ENCODE assay signal across 14 mouse cellular contexts in the genomic region with DNA sequence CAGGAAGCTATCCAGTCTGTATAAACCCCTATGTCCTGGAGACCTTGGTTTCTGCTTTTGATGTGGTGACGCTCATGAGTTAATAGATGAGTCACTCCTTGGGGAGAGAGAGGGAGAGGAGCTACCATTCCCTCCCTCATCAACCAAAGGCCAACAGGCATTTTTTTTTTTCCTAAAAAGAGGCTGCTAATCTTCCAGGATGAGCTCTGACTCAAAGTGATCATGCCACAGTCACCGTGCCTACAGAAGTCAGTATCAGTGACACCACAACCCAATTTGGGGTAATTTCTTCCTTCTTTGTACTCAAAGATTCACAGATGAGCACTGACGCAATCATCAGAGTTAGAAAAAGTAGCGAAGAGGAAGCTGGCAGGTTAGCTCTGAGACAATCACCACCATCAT. TPM values are rescaled to one million over a fixed set of nuclear protein-coding genes. Genes with fewer than 3 reads are reported as not detected.
DNase-seq lines count a peak whose midpoint lies in the region; ATAC-seq lines count a peak whose summit lies in the region.
"Had no signal": no experiment of that assay in that cellular context is flagged by ENCODE, and none has a peak within 500 bp of the region (broad histone marks: within the 10 kb centered on the region; RNA-seq: fewer than 3 reads in every experiment).

No protein-coding gene starts in this region.

- 73% methylated on average over 4 of the region's 4 CpGs for WGBS in heart, embryonic 14.5 days
- 93% methylated on average over 4 of the region's 4 CpGs for WGBS in forebrain, embryonic 11.5 days

- no peak for ATAC-seq in heart, embryonic 14.5 days (ENCODE audit: insufficient number of reproducible peaks, insufficient read depth, low FRiP score, low read depth)
- ATAC-seq in CD4-positive, CD25-positive, alpha-beta regulatory T cell, adult 4 months, result peak; percentile 75
- peak; percentile 87 for ATAC-seq in monocyte, adult 5-6 weeks (replicated peaks; ENCODE audit: insufficient number of reproducible peaks, low FRiP score, low TSS enrichment, poor library complexity, severe bottlenecking)
- ATAC-seq in forebrain, embryonic 11.5 days (replicated peaks; ENCODE audit: low FRiP score), result no peak

- H3K4me1 ChIP-seq in heart, embryonic 14.5 days (ENCODE audit: control insufficient read depth in 2 of 2, insufficient read depth in 2 of 2, low read length in 2 of 2), result peaks cover 2 to 30% of the 10 kb centered on the region in 2 experiments
- H3K4me1 ChIP-seq in brown adipose tissue, adult 24 weeks (ENCODE audit: control insufficient read depth, insufficient read depth, insufficient read length, low read length), result no peaks in the 10 kb centered on the region
- H3K4me1 ChIP-seq in forebrain, embryonic 11.5 days (replicated peaks; ENCODE audit: control insufficient read depth, insufficient read depth, low read length), result no peaks in the 10 kb centered on the region

- no peak overlapping the region for H3K9ac ChIP-seq in heart, embryonic 14.5 days (ENCODE audit: low read length)
- H3K9ac ChIP-seq in forebrain, embryonic 11.5 days (ENCODE audit: low read length), result no peak overlapping the region
- H3K9ac ChIP-seq: lung, embryonic 14.5 days had no signal

- no peak overlapping the region for H3K4me2 ChIP-seq in heart, embryonic 14.5 days (ENCODE audit: low read length)
- no peak overlapping the region for H3K4me2 ChIP-seq in forebrain, embryonic 11.5 days (ENCODE audit: low read depth, low read length, severe bottlenecking)
- H3K4me2 ChIP-seq: lung, embryonic 14.5 days had no signal

- no peaks in the 10 kb centered on the region for H3K27me3 ChIP-seq in heart, embryonic 14.5 days (ENCODE audit: control insufficient read depth, insufficient read depth, low read length)
- H3K27me3 ChIP-seq in forebrain, embryonic 11.5 days (ENCODE audit: control insufficient read depth, insufficient read depth, low read length), result no peaks in the 10 kb centered on the region

- peak overlapping the region; percentile 22 to 28; a peak in 2 of 4 replicates for H3K27ac ChIP-seq in heart, embryonic 14.5 days (replicated peaks in 1 of 2; ENCODE audit: control insufficient read depth in 1 of 2, insufficient read depth in 1 of 2, low read depth in 2 of 2, low read length in 2 of 2)
- 0 out of 2 replicates have a peak overlapping the region, but pooled peaks have one; percentile 2 for H3K27ac ChIP-seq in brown adipose tissue, adult 24 weeks (replicated peaks; ENCODE audit: low read depth, low read length)
- H3K27ac ChIP-seq in forebrain, embryonic 11.5 days (ENCODE audit: low read depth, low read length), result no peak overlapping the region

- H3K4me3 ChIP-seq in heart, embryonic 14.5 days (ENCODE audit: control insufficient read depth in 1 of 2, insufficient read depth in 1 of 2, low read depth in 1 of 2, low read length in 2 of 2), result no peak overlapping the region
- H3K4me3 ChIP-seq in brown adipose tissue, adult 24 weeks (ENCODE audit: insufficient read depth, low read depth, low read length), result no peak overlapping the region
- H3K4me3 ChIP-seq in forebrain, embryonic 11.5 days (ENCODE audit: low read depth, low read length), result no peak overlapping the region
- H3K4me3 ChIP-seq: erythroblast, embryonic 14.5 days had no signal

- H3K9me3 ChIP-seq in heart, embryonic 14.5 days (ENCODE audit: control insufficient read depth, low read length), result no peaks in the 10 kb centered on the region
- H3K9me3 ChIP-seq in forebrain, embryonic 11.5 days (ENCODE audit: control insufficient read depth, low read length), result no peaks in the 10 kb centered on the region
- H3K9me3 ChIP-seq: G1E had no signal

- H3K36me3 ChIP-seq in heart, embryonic 14.5 days (ENCODE audit: control insufficient read depth, insufficient read depth, low read length), result no peaks in the 10 kb centered on the region
- H3K36me3 ChIP-seq in forebrain, embryonic 11.5 days (ENCODE audit: control insufficient read depth, insufficient read depth, low read length), result no peaks in the 10 kb centered on the region

- no peak for DNase-seq in heart, adult 8-10 months (ENCODE audit: low spot score)
- no peak for DNase-seq in embryo, embryonic 9.5 days (ENCODE audit: extremely low spot score)
- no peak for DNase-seq in urinary bladder, postnatal 4 days (ENCODE audit: low spot score in 2 of 2)
- no peak for DNase-seq in forebrain, embryonic 11.5 days (ENCODE audit: low spot score)
- DNase-seq: kidney, adult 2 months; left cerebral cortex, postnatal 4 days; lung, embryonic 14.5 days; midbrain, embryonic 14.5 days had no signal

RNA-seq across cellular contexts. Expression of gene Vmp1, which starts 31.1 kb away (rescaled TPM):
- 98.5 and 101 TPM in 2 replicates for polyA plus RNA-seq in heart, embryonic 14.5 days (2014; fragmentation: Nextera tagmentation; extraction: Ambion mirVana)
- total RNA-seq in heart, adult 8-10 months (2022), result 10 to 100 TPM; 60.2 to 77.1 (median 64.7) TPM
- polyA plus RNA-seq in CD4-positive, CD25-positive, alpha-beta regulatory T cell, adult 4 months (2017; shearing (Covaris generic)), result 100 to 1,000 TPM; 405 to 430 TPM
- polyA plus RNA-seq in brown adipose tissue, adult 24 weeks (2012; ENCODE audit: insufficient read depth, insufficient read length, missing spikeins), result 62.6 and 85.5 TPM in 2 replicates
- total RNA-seq in monocyte, adult 5-6 weeks (2017), result 123 to 188 TPM (median 140 TPM) in 3 replicates
- 82.6 and 89.4 TPM in 2 replicates for polyA plus RNA-seq in forebrain, embryonic 11.5 days (2014; fragmentation: Nextera tagmentation; extraction: Ambion mirVana)

RNA-seq across cellular contexts. Expression of gene Ptrh2, which starts 31.2 kb away (rescaled TPM):
- 21.5 and 22.3 TPM in 2 replicates for polyA plus RNA-seq in heart, embryonic 14.5 days (2014; fragmentation: Nextera tagmentation; extraction: Ambion mirVana)
- total RNA-seq in heart, adult 8-10 months (2022), result 1 to 10 TPM; 6.6 to 7.3 (median 7.1) TPM
- 10 to 100 TPM in 1 of 2 experiments, 1 to 10 TPM in 1; 9.8 to 10.7 TPM for polyA plus RNA-seq in CD4-positive, CD25-positive, alpha-beta regulatory T cell, adult 4 months (2017; shearing (Covaris generic))
- 11.9 and 15.9 TPM in 2 replicates for polyA plus RNA-seq in brown adipose tissue, adult 24 weeks (2012; ENCODE audit: insufficient read depth, insufficient read length, missing spikeins)
- 7.6 to 9.9 TPM (median 9.0 TPM) in 3 replicates for total RNA-seq in monocyte, adult 5-6 weeks (2017)
- 43.2 and 44.8 TPM in 2 replicates for polyA plus RNA-seq in forebrain, embryonic 11.5 days (2014; fragmentation: Nextera tagmentation; extraction: Ambion mirVana)

Comparison
In these comparisons a context has a peak if more than half of its experiments do, and no peak if none do; other contexts are left out.
1. ATAC-seq: peak in CD4-positive, CD25-positive, alpha-beta regulatory T cell, adult 4 months (single experiment) and monocyte, adult 5-6 weeks (single experiment); none in heart, embryonic 14.5 days (single experiment) and forebrain, embryonic 11.5 days (single experiment).